ENCODE assay signal across 8 mouse cellular contexts in the genomic region with DNA sequence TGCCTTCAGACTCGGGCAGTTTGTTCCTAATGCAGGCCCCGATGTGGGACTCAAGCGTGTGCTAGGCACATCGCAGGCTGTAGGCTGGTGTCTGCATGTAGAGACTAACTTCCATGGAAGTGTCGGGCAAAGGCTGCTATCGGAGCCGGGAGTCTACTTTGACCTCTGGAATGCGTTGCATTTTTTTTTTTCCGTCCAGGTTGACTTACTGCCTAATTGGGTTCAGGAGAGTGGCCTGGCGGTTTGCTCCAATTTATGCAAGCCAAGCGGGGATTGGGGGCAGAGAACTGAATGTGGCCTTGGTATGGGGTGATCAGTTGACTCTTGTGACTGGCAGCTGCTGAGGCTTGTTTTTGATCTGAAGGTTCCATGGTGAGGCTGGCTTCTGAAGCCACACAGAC. TPM values are rescaled to one million over a fixed set of nuclear protein-coding genes. Genes with fewer than 3 reads are reported as not detected.
DNase-seq lines count a peak whose midpoint lies in the region; ATAC-seq and TF ChIP-seq lines count a peak whose summit lies in the region.

No protein-coding gene starts in this region.

- H3K27me3 ChIP-seq in heart, embryonic 11.5 days (ENCODE audit: control insufficient read depth, insufficient read depth, low read length), result no peaks in the 10 kb centered on the region
- H3K27me3 ChIP-seq in neural tube, embryonic 12.5 days (replicated peaks), result no peaks in the 10 kb centered on the region

- H3K4me1 ChIP-seq in heart, embryonic 11.5 days (ENCODE audit: control insufficient read depth, insufficient read depth, low read length), result peaks cover 41% of the 10 kb centered on the region
- peaks cover 46% of the 10 kb centered on the region for H3K4me1 ChIP-seq in neural tube, embryonic 12.5 days

- intact Hi-C loops in gastrocnemius, adult 2 months (cut with DNase I), result no loop called here

- H3K9ac ChIP-seq in heart, embryonic 11.5 days (ENCODE audit: low read depth, low read length), result peak overlapping the region; percentile 100
- peak overlapping the region; percentile 97 for H3K9ac ChIP-seq in neural tube, embryonic 12.5 days

- WGBS in heart, embryonic 11.5 days (ENCODE audit: insufficient replicate concordance), result 11% methylated on average over 11 of the region's 11 CpGs
- 11% methylated on average over 11 of the region's 11 CpGs for WGBS in neural tube, embryonic 12.5 days

- H3K4me3 ChIP-seq in gastrocnemius, adult 2 months, result peak overlapping the region; percentile 96
- peak overlapping the region; percentile 93 for H3K4me3 ChIP-seq in heart, embryonic 11.5 days (ENCODE audit: low read depth, low read length)
- peak overlapping the region; percentile 89 for H3K4me3 ChIP-seq in neural tube, embryonic 12.5 days

- no peaks in the 10 kb centered on the region for H3K9me3 ChIP-seq in heart, embryonic 11.5 days (replicated peaks; ENCODE audit: control insufficient read depth, low read length)
- no peaks in the 10 kb centered on the region for H3K9me3 ChIP-seq in neural tube, embryonic 12.5 days

- no peak for DNase-seq in gastrocnemius, adult 2 months
- no peak for DNase-seq in gastrocnemius, adult 8-10 months (ENCODE audit: low spot score in 2 of 2)
- DNase-seq in adrenal gland, postnatal 10 days, result peak; percentile 65
- DNase-seq in kidney, postnatal 10 days, result peak; percentile 70
- DNase-seq in urinary bladder, postnatal 4 days (ENCODE audit: low spot score in 2 of 2), result no peak

- no peak for ATAC-seq in heart, embryonic 11.5 days (replicated peaks; ENCODE audit: insufficient number of reproducible peaks, low FRiP score, low TSS enrichment)
- no peak for ATAC-seq in neural tube, embryonic 12.5 days (ENCODE audit: low FRiP score, low read depth)
- ATAC-seq in megakaryocyte progenitor cell, adult 5-6 weeks (replicated peaks; ENCODE audit: poor library complexity), result no peak

- peak overlapping the region; percentile 93 for H3K4me2 ChIP-seq in heart, embryonic 11.5 days
- H3K4me2 ChIP-seq in neural tube, embryonic 12.5 days (replicated peaks), result peak overlapping the region; percentile 83

- TF ChIP-seq CTCF in gastrocnemius, adult 2 months (IDR thresholded peaks at IDR 0.05), result no peak

- peak overlapping the region; percentile 95 for H3K27ac ChIP-seq in gastrocnemius, adult 2 months
- H3K27ac ChIP-seq in heart, embryonic 11.5 days (ENCODE audit: low read depth, low read length), result peak overlapping the region; percentile 99
- 0 out of 2 replicates have a peak overlapping the region, but pooled peaks have one; percentile 96 for H3K27ac ChIP-seq in neural tube, embryonic 12.5 days

- H3K36me3 ChIP-seq in heart, embryonic 11.5 days (ENCODE audit: control insufficient read depth, insufficient read depth, low read length), result no peaks in the 10 kb centered on the region
- H3K36me3 ChIP-seq in neural tube, embryonic 12.5 days, result no peaks in the 10 kb centered on the region

RNA-seq across cellular contexts. Expression of a gene that starts 4.0 kb away (rescaled TPM):
- total RNA-seq in gastrocnemius, adult 2 months (2021), result 10 to 100 TPM; 62.8 to 88.2 TPM
- total RNA-seq in gastrocnemius, adult 8-10 months (2022), result 10 to 100 TPM; 56.9 to 73.2 (median 69.1) TPM
- 100 to 1,000 TPM; 274 to 316 TPM for total RNA-seq in adrenal gland, postnatal 10 days (2021)
- polyA plus RNA-seq in heart, embryonic 11.5 days (2014; fragmentation: Nextera tagmentation; extraction: Ambion mirVana), result 108 and 120 TPM in 2 replicates
- polyA plus RNA-seq in neural tube, embryonic 12.5 days (2016; fragmentation: Nextera tagmentation; extraction: Ambion mirVana), result 149 and 186 TPM in 2 replicates
- total RNA-seq in megakaryocyte progenitor cell, adult 5-6 weeks (2015), result 308 and 417 TPM in 2 replicates
- 646 and 851 TPM in 2 replicates for total RNA-seq in megakaryocyte progenitor cell, adult 5-6 weeks (2017)

Comparison
In these comparisons a context has a peak if more than half of its experiments do, and no peak if none do; other contexts are left out.
1. DNase-seq: peak in adrenal gland, postnatal 10 days (single experiment) and kidney, postnatal 10 days (single experiment); none in gastrocnemius, adult 2 months (single experiment), gastrocnemius, adult 8-10 months (0 of 2) and urinary bladder, postnatal 4 days (0 of 2).
2. Peak in every context shown above with its lines, with median percentiles within 50 percentile points of each other: H3K27ac ChIP-seq and H3K4me3 ChIP-seq.